Mouse (Mus musculus): ENCODE data around the gene Snrpa.

- no peak for TF ChIP-seq UBTF (IDR thresholded peaks at IDR 0.05; ENCODE audit: low read depth, low read length)
- TF ChIP-seq TBP (conservative IDR thresholded peaks at IDR 0.05; ENCODE audit: low read depth, low read length), result no peak
Measured at GRCm38 (mm10) chr7:27197136-27197535, 1.1 kb upstream of the Snrpa start.

All from CH12.LX (cell line).